Mouse (Mus musculus): ENCODE measurements around the gene P2rx1. TPM values are rescaled to one million over a fixed set of nuclear protein-coding genes. Genes with fewer than 3 reads are reported as not detected.

P2rx1 gene
- polyA plus RNA-seq (2014; fragmentation: Illumina TruSeq; extraction: RNeasy Lipid Tissue Mini Kit (QIAGEN cat#74804); ENCODE audit: low replicate concordance), result 0.93 TPM

GRCm38 (mm10) chr11:72998771-72999170 is at the start of gene P2rx1:
TSS of gene P2rx1 (plus strand) at chr11:72999103.

GRCm38 (mm10) chr11:72961072-72961980 is 37.6 kb upstream of the P2rx1 start, which contains the start of gene Atp2a3:
TSS of gene Atp2a3 (plus strand) at chr11:72961169.

GRCm38 (mm10) chr11:73018471-73019146 is 19.7 kb downstream of the P2rx1 start, which contains the start of gene Camkk1:
TSS of gene Camkk1 (plus strand) at chr11:73019008.

GRCm38 (mm10) chr11:73047542-73047996 is 48.7 kb downstream of the P2rx1 start, which contains the start of gene Ncbp3:
TSS of gene Ncbp3 (plus strand) at chr11:73047783.

Other genes with a start within 250 kb of the P2rx1 start
- gene Cyb5d2, start 203.0 kb upstream of the P2rx1 start, polyA plus RNA-seq (2014; fragmentation: Illumina TruSeq; extraction: RNeasy Lipid Tissue Mini Kit (QIAGEN cat#74804); ENCODE audit: low replicate concordance), result 10.0 TPM
- gene Zzef1, start 202.9 kb upstream of the P2rx1 start, polyA plus RNA-seq (2014; fragmentation: Illumina TruSeq; extraction: RNeasy Lipid Tissue Mini Kit (QIAGEN cat#74804); ENCODE audit: low replicate concordance), result 38.1 TPM
- gene Atp2a3, start 37.9 kb upstream of the P2rx1 start, polyA plus RNA-seq (2014; fragmentation: Illumina TruSeq; extraction: RNeasy Lipid Tissue Mini Kit (QIAGEN cat#74804); ENCODE audit: low replicate concordance), result 23.9 TPM
- 0.33 TPM for gene Camkk1, start 19.9 kb downstream of the P2rx1 start, polyA plus RNA-seq (2014; fragmentation: Illumina TruSeq; extraction: RNeasy Lipid Tissue Mini Kit (QIAGEN cat#74804); ENCODE audit: low replicate concordance)
- gene Ncbp3, start 48.7 kb downstream of the P2rx1 start, polyA plus RNA-seq (2014; fragmentation: Illumina TruSeq; extraction: RNeasy Lipid Tissue Mini Kit (QIAGEN cat#74804); ENCODE audit: low replicate concordance), result 6.5 TPM
- 4.9 TPM for gene Itgae, start 91.5 kb downstream of the P2rx1 start, polyA plus RNA-seq (2014; fragmentation: Illumina TruSeq; extraction: RNeasy Lipid Tissue Mini Kit (QIAGEN cat#74804); ENCODE audit: low replicate concordance)
- 6.0 TPM for gene Haspin, start 139.2 kb downstream of the P2rx1 start, polyA plus RNA-seq (2014; fragmentation: Illumina TruSeq; extraction: RNeasy Lipid Tissue Mini Kit (QIAGEN cat#74804); ENCODE audit: low replicate concordance)
- gene P2rx5, start 161.3 kb downstream of the P2rx1 start, polyA plus RNA-seq (2014; fragmentation: Illumina TruSeq; extraction: RNeasy Lipid Tissue Mini Kit (QIAGEN cat#74804); ENCODE audit: low replicate concordance), result not detected
- gene Emc6, start 177.9 kb downstream of the P2rx1 start, polyA plus RNA-seq (2014; fragmentation: Illumina TruSeq; extraction: RNeasy Lipid Tissue Mini Kit (QIAGEN cat#74804); ENCODE audit: low replicate concordance), result 23.2 TPM
- gene Tax1bp3, start 178.0 kb downstream of the P2rx1 start, polyA plus RNA-seq (2014; fragmentation: Illumina TruSeq; extraction: RNeasy Lipid Tissue Mini Kit (QIAGEN cat#74804); ENCODE audit: low replicate concordance), result 62.9 TPM
- 12.0 TPM for gene Ctns, start 199.9 kb downstream of the P2rx1 start, polyA plus RNA-seq (2014; fragmentation: Illumina TruSeq; extraction: RNeasy Lipid Tissue Mini Kit (QIAGEN cat#74804); ENCODE audit: low replicate concordance)
- gene Shpk, start 200.4 kb downstream of the P2rx1 start, polyA plus RNA-seq (2014; fragmentation: Illumina TruSeq; extraction: RNeasy Lipid Tissue Mini Kit (QIAGEN cat#74804); ENCODE audit: low replicate concordance), result 10.2 TPM
- not detected for gene Trpv1, start 235.2 kb downstream of the P2rx1 start, polyA plus RNA-seq (2014; fragmentation: Illumina TruSeq; extraction: RNeasy Lipid Tissue Mini Kit (QIAGEN cat#74804); ENCODE audit: low replicate concordance)

Data from small intestine, adult 10 weeks (tissue).